Mouse (Mus musculus) heart, postnatal 10 days (tissue): ENCODE measurements around the gene Pipox. TPM values are rescaled to one million over a fixed set of nuclear protein-coding genes. Genes with fewer than 3 reads are reported as not detected.

Source experiments
- DNase-seq, 2 experiments: peaks; one replicate each; pipeline ENCODE4 v3.0.0; 2021
- intact Hi-C: fragments of 180-260 bp; cut with DNase I; formaldehyde crosslinking; loops from one replicate; pipeline ENCODE4 v1.15.1; 2025
- total RNA-seq, 2 experiments: library from RNA; stranded (reverse); gene quantifications; 2 replicates each; pipeline ENCODE4 v1.2.3; 2021

The Pipox gene
- total RNA-seq, 2 experiments from 2014 or later, result 1.2 to 1.4 TPM

DNA sequence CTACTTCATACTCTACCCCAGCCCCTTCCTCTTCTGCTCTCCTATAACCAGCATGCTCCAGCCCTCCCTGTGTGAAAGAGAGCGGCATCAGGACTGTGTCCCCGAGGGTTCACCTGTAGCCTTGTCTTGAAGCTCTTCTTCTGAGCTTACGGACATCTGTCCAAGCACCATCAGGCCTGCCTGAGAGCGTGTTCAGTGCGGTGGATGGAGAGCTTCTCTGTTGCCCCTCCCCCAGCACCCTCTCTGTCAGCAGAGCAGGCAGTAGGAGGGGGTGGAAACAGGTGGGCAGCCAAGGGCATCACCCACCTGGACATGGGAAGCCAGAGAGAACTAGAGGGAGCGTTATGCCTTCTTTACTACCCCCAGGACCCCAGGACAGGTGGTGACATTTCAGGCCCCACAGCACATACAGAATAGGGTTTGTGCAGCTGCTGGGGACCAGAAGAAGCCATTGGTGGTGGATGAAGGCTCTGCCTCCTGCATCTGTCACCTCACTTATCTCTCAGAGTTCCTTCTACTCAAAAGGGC lies 42.3 kb downstream of the Pipox start:
- DNase-seq, result no peak

DNA sequence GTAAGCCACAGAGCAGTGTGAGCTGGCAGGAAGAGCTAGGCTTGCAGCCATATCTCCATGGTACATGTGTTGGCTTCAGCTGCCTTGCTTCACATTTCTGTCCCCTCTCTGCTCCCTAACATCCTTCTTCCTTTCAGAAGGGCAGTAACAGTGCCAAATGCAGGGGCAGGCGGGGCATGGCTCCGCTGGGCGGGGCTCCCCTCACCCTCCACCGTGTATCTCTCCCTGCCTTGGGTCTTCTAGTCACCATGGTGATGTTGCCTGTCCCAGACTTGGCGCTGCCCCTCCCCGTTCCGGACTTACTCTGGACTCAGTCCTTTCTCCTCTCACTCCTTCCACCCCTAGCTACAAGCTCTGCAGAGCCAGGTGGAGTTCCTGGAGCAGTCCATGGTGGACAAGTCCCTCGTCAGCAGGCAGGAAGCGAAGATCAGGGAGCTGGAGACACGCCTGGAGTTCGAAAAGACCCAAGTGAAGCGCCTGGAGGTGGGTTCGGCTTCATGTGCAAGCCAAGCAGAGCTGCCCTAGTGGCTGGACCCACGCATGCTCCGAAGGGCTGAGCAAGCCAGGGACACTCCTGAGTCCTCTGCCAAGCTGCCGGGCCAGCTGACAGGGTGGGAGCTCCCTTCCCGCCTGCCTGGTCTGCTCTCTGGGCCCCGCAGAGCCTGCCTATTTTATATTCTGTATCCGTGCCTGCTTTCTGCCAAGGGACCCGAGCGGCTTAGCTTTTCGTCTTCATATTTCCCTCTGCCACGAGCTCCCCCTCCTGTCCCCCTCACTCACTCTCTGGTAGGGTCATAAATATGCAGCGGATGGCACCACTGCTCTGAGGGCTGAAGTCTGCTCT lies 43.3 kb downstream of the Pipox start:
- intact Hi-C loops, result no loop called here
- peak; percentile 60 to 64 for DNase-seq

More for the DNA sequence above, 42.3 kb downstream of the Pipox start:
- intact Hi-C loops, result no loop called here

DNA sequence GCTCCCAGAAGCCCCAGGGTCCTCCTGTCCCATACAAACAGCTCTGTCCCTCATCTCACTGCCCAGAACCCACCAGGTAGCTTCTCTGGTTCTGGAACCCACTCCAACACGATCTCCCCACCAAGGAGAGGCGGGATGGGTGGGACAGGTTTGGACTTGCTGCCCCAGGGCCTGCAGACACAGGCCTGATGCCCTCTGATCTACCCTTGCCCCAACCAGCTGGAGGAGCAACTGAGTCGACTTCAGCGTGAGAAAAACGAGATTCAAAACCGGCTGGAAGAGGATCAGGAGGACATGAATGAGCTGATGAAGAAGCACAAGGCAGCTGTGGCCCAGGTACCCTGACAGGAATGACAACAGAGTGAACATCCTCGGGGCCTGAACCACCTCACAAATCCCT lies 44.7 kb downstream of the Pipox start:
- DNase-seq, result no peak
- intact Hi-C loops, result no loop called here

DNA sequence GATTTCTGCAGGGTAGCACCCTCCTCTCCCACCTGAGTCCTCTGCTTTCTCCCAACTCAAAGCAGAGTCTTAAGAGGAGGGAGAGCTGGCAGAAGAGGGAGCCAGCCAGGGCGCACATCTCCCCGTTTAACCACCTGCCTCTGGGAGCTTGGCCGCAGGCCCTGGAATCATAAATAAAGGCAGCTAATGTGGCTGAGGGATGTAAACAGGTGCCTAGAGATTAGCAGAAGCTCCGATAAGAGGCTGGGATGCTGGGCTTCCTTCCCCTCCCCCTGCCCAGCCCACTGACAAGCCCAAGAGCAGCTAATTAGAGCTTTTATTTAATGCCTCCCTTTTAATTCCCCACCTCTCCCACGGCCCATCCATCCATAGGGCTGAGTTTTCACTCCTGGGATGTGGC lies 45.8 kb downstream of the Pipox start:
- DNase-seq, result no peak
- intact Hi-C loops, result no loop called here

DNA sequence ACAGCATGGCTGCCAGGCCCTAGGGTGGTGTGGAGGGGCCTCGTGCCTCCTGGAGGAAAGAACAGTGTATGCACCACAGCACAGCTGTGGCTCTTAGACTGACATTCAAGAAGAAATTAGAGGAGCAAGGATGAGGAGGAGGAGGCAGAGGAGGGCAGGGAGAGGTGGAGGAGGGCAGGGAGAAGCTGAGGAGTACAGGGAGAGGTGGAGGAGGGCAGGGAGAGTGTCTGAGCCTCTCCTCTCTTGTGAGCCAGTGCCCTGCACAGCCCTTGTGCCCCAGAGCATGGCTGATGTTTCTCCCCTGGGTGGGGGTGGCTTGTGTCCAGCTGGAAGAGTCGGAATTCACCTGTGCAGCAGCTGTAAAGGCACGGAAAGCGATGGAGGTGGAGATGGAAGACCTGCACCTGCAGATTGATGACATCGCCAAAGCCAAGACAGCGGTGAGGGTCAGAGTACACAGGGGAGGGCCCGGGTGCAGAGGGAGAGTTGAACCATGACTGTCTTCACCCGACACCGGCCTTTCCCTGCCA lies 46.2 kb downstream of the Pipox start:
- intact Hi-C loops, result no loop called here
- DNase-seq, result no peak

DNA sequence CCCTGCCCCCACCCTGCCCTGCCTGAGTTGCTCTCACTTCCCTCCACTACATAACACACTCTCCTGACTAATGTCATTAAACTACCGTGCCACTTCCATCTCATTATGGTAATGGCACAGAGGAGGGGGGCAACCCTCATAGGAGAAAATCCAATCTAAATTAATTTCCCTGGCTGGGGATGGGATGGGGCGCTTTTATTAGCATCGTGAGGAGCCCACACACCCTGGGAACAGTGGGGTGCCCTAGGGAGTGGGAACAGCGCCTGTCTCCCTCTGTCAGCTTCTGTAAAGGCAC lies 50.0 kb downstream of the Pipox start:
- intact Hi-C loops, result no loop called here
- no peak for DNase-seq

DNA sequence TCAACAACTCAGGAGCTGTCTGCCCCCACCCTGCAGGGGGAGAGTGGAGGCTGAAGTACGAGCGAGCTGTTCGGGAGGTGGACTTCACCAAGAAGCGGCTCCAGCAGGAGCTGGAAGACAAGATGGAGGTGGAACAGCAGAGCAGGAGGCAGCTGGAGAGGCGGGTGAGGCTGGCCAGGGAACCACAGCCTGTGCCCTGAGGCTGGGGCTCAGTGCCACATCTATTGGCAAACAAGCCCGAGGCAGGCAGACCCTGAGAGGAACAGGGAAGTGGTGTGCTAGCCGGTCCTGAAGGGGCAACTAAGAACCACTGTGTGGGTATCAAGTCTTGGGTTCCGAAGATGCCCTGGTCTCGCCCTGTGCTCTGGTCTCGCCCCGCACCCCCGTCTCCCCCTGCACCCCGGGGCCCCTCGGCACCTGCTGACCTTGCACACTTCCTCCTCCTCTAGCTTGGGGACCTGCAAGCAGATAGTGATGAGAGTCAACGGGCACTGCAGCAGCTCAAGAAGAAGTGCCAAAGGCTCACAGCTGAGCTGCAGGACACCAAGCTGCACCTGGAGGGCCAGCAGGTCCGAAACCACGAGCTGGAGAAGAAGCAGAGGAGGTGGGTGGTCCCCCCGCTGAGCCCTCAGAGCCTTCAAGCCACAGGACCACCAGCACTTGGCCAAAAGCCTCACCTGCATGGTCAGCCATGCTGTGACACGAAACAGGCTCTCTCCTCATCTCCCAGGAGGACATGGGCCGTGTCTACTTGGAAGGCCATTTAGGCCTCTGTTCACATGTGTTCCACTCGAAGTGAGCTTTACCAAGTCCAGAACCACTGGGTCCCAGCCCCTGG lies 50.6 kb downstream of the Pipox start:
- intact Hi-C loops, result no loop called here
- no peak for DNase-seq

DNA sequence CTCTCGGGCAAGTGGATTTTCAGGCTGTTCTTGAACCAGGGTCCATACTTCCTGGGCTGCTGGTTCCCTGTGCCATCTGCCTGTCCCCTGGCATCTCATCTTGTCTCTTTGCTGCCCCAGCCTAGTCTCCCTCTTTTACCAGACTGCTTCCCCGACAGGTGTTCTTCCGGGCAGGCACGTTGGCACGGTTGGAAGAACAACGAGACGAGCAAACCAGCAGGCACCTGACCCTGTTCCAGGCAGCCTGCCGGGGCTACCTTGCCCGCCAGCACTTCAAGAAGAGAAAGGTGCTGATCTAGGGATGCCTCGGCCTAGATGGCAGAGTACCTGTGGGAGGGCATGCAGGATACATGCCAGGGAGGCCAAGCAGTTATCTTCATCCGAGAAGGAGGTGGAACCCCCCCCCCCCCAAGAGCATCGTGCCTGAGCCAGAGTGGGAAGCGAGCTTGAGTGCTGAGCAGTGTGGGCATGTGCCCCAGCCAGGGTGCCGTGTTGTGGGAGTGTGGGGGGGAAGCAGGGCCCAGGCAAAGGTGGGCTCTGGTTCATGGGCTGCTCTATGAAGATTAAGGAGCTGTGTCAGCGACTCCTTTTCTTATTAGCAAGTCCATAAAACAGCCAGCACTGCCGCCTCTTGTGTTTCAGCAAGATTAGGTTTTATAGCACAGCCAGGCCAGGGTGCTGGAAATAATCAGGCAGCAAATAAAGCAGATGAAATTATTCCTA lies 53.2 kb downstream of the Pipox start:
- DNase-seq, result no peak
- intact Hi-C loops, result no loop called here

DNA sequence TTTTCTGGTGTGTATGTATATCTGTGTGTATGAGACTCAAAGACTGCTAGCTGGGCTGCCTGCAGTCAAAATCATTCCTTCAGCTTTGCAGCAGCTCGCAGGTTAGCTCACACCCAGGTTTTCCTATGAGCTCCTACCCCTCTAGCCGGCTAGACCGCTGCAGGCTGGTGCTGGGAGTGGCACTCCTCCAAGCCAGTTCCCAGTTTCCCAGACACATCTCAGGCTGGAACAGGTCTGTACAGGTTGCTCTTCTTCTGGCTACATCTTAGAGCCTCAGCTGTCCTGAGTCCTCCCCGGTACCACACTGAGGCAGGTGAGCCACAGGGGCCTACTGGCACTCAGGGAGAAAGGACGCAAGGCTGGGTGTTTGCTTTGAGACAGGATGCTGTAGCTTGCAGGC lies 56.0 kb downstream of the Pipox start:
- DNase-seq, result no peak
- intact Hi-C loops, result no loop called here

DNA sequence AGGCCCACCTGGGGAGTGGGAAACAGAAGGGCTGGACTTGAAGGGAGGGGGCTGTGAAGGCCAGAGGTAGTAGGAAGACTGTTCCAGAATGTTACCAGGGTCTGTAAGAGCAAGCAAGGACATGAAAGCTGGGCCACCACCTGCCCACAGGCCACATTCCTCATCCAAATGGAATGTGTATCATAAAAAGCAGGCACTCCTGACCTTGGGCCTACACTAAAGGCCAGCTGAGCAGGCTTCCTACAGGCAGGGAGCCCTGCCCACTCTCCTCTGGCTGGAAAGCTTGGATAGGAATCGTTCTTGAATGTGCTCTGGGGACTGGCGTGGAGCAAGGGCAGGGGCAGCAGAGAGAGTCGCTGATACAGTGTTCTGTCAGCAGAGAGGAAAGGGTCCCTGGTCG lies 57.1 kb downstream of the Pipox start:
- DNase-seq, result peak; percentile 53 to 67
- intact Hi-C loops, result no loop called here

DNA sequence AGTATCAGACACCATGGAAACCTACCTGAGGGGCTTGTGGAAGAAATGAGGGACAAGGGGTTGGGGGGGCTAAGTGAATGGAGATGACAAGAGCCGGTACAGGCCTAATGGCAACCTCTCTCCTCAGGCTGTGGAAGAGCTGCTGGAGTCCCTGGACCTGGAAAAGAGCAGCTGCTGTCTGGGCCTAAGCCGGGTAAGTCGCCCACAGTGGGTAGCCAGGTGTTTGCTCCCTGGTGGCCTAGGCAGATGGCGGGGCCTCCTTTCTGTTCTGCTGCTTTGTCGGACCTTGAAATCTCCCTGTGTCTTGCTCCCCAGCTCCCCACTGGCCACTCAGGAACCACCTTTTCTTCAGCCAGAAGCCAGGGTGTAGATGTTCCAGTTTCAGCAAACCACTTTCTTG lies 57.6 kb downstream of the Pipox start:
- DNase-seq, result no peak
- intact Hi-C loops, result no loop called here

DNA sequence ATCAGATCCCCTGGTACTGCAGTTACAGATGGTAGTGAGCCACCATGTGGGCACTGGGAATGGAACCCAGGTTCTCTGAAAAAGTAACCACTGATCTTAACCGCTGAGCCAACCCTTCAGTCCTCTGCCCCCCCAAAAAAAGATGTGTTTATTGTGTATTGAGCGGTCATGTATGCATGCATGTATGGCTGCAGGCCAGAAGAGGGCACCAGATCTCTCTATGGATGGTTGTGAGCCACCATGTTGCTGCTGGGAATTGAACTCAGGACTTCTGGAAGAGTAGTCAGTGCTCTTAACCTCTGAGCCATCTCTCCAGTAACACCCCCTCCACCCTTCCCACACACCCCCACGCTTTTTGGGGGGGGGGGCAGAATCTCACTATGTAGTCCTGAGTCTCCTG lies 58.8 kb downstream of the Pipox start:
- intact Hi-C loops, result no loop called here
- no peak for DNase-seq

DNA sequence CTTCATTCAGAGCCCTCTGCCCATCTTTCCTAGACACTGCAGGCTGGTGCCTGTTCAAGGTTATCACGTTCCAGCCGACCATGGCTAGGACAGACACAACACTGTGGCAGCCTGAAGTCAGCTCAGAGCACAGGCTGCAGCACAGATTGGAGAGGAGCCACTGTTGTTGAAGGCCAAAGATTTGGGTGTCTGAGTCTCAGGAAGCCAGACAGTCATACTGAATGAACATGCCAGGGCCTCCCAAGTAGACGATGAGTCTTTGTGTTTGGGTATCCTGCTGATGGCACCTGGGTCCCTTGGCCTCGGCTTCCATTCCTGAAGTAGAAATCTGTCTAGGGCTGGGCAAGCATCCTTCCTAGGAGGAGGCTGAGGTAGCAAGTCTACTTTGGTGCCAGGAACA lies 61.4 kb downstream of the Pipox start:
- DNase-seq, result no peak
- intact Hi-C loops, result no loop called here

DNA sequence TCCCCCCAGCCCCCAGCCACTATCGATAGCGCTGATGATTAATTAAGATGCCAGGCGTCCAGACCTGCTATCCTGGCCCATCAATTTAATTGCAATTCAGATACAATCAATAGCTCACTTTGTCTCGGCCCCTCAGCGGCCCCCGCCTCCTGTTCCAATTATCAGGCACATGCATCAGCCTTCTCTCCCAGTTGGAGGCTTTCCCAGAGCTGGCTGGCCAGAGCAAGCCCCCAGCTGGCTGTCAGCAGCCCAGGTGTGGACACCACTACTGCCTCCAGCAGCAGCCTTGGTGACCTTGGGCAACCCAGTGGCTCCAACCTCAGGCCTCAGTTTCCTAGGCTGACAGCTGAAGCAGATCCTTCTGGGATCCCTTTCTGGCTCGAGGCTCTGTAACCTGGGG lies 63.0 kb downstream of the Pipox start:
- intact Hi-C loops, result no loop called here
- no peak for DNase-seq

Other genes with a start within 250 kb of the Pipox start
- gene Nufip2, start 207.9 kb downstream of the Pipox start, total RNA-seq, result 10 to 100 TPM; 60.1 to 63.1 TPM
- gene Cryba1, start 168.8 kb downstream of the Pipox start, total RNA-seq, result not detected
- gene Myo18a, start 130.8 kb downstream of the Pipox start, total RNA-seq, result 100 to 1,000 TPM; 228 to 275 TPM
- gene Gm10277, start 106.3 kb downstream of the Pipox start, total RNA-seq, result not detected
- under 1 TPM; 0.22 to 0.64 TPM for gene Sez6, start 36.7 kb upstream of the Pipox start, total RNA-seq
- gene Phf12, start 88.7 kb upstream of the Pipox start, total RNA-seq, result 10 to 100 TPM; 39.5 to 41.7 TPM
- 1 to 10 TPM; 4.9 to 7.4 TPM for gene Dhrs13, start 138.2 kb upstream of the Pipox start, total RNA-seq
- 10 to 100 TPM; 85.1 to 90.8 TPM for gene Flot2, start 143.8 kb upstream of the Pipox start, total RNA-seq
- gene Eral1, start 186.3 kb upstream of the Pipox start, total RNA-seq, result 10 to 100 TPM; 22.8 to 23.6 TPM
- 10 to 100 TPM; 15.0 to 17.0 TPM for gene Fam222b, start 200.6 kb upstream of the Pipox start, total RNA-seq